Mouse (Mus musculus): ENCODE data around the gene Ptprf. TPM values are rescaled to one million over a fixed set of nuclear protein-coding genes. Genes with fewer than 3 reads are reported as not detected.

The Ptprf gene
- 17.8 and 20.9 TPM in 2 replicates for polyA plus RNA-seq (2015; fragmentation: Nextera tagmentation; extraction: Ambion mirVana)

DNA sequence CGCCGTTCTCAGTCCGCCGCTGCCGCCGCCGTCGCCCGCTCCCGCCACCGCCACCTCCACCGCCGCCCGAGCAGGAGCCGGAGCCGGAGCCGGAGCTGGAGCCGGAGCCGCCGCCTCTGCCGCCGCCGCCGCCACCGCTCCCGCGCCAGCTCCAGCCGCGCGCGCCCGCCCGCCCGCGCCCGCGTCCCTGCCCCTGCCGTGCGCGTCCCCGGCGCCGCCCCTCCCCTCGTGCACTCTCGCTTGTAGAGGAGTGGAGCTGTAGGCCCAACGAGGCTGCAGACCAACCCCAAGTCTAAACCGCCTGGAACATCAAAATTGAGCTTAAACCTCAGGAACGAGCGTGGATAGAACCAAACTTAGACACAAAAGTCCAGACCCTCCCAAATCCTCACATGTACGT, at the start of gene Ptprf:
Ptprf (minus strand) TSS at position 175 of the 400 bp plus-strand sequence.

DNA sequence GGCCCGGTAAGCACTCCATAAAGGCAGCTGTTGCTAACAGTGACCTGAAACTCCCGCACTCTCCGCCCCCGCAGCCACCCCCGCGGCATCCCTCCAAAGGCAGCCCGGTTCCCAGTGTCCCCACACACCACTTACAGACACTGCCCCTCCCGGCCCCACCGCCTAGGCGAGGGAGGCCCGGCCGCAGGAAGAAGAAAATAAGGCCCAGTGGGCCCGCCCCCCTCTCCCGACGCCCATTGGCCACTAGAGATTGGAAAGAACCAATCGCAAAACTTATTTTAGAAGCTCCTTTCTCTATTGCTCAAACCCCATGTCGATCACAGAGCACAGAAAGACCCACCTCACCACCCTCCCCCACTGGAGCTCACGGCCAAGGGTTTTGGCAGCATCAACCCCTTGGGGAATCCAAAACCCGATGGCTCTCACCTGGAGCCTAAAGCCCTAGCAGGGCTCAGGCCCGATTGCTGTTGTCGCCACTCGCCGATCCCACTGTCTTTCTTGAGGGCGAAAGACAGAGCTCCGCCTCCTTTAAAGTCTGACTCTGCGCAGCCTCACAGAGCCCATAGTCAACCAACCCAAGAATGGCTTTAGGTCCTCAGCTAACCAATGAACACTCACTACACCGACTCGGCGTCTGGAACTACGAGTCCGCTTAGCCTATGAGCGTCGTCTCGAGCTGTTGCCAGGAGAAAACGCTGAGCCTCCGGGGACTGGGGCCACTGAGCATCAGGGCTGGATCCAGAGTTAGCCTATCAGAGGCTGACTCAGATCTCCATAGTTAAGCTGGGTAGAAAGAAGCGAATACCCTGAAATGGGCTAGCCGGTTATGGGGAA, 111.5 kb downstream of the Ptprf start, which contains the start of gene Kdm4a:
Kdm4a (minus strand) TSS at position 577 of the 834 bp plus-strand sequence.

Small RNA genes within 50 kb of the gene (microRNA-seq; reads per million reads assigned to microRNA genes)
- gene Mir7226 (ENCODE audit: borderline replicate concordance, insufficient number of aligned reads), result 1.8 reads per million

Other genes with a start within 250 kb of the Ptprf start
- 7.4 and 8.7 TPM in 2 replicates for gene St3gal3, start 156.5 kb downstream of the Ptprf start, polyA plus RNA-seq (2015; fragmentation: Nextera tagmentation; extraction: Ambion mirVana)
- gene Kdm4a, start 111.4 kb downstream of the Ptprf start, polyA plus RNA-seq (2015; fragmentation: Nextera tagmentation; extraction: Ambion mirVana), result 16.9 and 22.3 TPM in 2 replicates
- 2.5 and 3.0 TPM in 2 replicates for gene Szt2, start 117.9 kb upstream of the Ptprf start, polyA plus RNA-seq (2015; fragmentation: Nextera tagmentation; extraction: Ambion mirVana)
- 52.4 and 78.9 TPM in 2 replicates for gene Med8, start 117.9 kb upstream of the Ptprf start, polyA plus RNA-seq (2015; fragmentation: Nextera tagmentation; extraction: Ambion mirVana)
- gene Elovl1, start 136.7 kb upstream of the Ptprf start, polyA plus RNA-seq (2015; fragmentation: Nextera tagmentation; extraction: Ambion mirVana), result 62.9 and 106 TPM in 2 replicates
- 36.8 and 46.6 TPM in 2 replicates for gene Cdc20, start 145.9 kb upstream of the Ptprf start, polyA plus RNA-seq (2015; fragmentation: Nextera tagmentation; extraction: Ambion mirVana)
- 0.32 and 0.62 TPM in 2 replicates for gene Mpl, start 166.1 kb upstream of the Ptprf start, polyA plus RNA-seq (2015; fragmentation: Nextera tagmentation; extraction: Ambion mirVana)
- 12.7 and 25.6 TPM in 2 replicates for gene Tie1, start 198.7 kb upstream of the Ptprf start, polyA plus RNA-seq (2015; fragmentation: Nextera tagmentation; extraction: Ambion mirVana)
- 0.30 and 0.80 TPM in 2 replicates for gene 2610528J11Rik, start 235.6 kb upstream of the Ptprf start, polyA plus RNA-seq (2015; fragmentation: Nextera tagmentation; extraction: Ambion mirVana)

Measured in adrenal gland, postnatal 0 days (tissue).